Mouse (Mus musculus): ENCODE results near the gene Ryk.
A peak's percentile ranks its signal among the peaks of the same experiment; 100 is the strongest.

The Ryk gene

DNA sequence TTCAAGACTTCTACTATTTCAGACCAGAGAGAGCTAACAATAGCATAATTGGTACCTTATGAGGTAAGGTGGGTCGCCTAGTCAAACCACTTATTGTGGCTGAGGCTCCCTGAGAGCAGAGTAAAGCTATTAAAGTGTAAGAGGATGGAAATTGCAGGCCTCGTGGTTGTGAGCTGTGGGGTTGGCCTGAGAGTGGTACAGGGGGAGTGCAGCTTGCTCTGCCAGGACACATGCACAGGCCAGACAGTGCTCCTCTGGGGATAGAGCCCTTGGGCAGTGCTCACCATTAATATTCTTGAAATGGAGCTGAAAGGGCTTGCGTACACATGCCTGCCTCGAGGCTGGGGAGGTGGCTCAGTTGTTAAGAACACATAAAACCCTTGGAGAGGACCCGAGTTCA lies 23.6 kb downstream of the Ryk start:
- no peak for DNase-seq (ENCODE audit: inconsistent ontology term)

GRCm38 (mm10) chr9:102859399-102859798 lies 24.7 kb downstream of the Ryk start:
- no peak for DNase-seq (ENCODE audit: inconsistent ontology term)

DNA sequence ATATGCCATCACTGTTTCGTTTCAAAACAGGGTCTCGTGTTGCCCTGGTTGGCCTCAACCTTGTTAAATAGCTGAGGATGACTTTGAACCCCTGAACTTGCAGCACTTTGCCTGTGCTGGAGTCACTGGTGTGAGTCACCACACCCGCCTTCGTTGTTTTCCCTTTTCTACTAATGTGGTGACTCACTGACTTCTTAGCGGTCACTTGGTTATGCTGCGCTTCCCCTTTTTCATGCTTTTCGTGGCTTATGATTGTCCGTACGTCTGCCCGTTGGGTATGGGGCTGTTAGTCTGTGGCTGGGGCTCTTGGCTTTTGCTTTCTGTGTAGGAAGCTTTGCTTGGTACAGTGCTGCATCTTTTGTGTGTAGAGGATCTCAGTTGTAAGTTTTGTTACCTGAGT lies 25.2 kb downstream of the Ryk start:
- no peak for DNase-seq (ENCODE audit: inconsistent ontology term)

DNA sequence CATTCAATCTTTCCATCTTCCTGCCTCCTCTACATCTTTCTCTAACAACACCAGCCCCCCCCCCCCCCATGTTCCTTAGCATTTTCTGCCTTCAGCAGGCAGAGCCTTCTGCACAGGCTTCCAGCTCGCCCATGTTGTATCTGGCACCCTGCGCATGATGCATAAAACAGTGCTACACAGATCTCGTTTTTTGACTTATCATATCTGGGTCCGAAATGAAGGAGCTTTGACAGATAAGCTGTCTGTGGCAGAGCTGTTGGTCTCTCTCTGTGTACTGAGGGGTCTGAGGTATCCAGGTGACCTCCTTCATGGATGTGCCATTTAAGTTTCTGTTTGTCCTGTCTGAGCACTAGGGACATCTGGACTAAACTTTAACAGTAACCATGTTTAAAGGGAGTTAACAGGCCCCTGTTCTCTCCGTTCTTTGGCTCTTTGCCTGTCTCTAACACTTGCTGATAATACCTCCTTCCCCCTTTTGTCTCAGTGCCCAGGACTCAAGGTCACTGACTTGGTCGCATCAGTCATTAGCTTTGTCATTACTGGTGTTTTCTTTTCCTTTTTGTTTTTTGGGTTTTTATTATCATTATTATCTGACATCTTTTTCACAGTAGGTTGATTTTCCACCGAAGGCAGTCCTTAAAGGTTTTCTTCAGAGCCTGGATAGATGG lies 26.2 kb downstream of the Ryk start:
- DNase-seq (ENCODE audit: inconsistent ontology term), result no peak

GRCm38 (mm10) chr9:102861789-102862188 lies 27.1 kb downstream of the Ryk start:
- no peak for DNase-seq (ENCODE audit: inconsistent ontology term)

DNA sequence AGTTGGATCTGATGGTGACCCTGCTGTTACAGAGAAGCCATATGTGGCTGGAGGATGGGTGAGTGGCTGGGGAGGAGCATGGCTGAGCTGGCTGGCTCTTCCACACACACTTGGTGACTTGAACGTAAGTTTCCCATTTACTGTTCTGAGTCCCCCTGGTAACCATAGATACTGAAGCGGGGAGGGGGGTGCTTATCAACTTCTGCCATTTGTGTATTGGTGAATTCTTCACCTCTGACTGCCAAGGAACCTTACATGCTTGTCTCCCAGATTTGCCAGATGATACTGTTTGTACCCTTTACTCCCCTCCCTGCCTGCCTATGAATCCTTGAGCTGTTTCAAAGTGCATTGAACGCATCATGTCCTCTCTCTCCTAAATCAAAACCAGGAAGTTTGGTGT lies 27.5 kb downstream of the Ryk start:
- no peak for DNase-seq (ENCODE audit: inconsistent ontology term)

DNA sequence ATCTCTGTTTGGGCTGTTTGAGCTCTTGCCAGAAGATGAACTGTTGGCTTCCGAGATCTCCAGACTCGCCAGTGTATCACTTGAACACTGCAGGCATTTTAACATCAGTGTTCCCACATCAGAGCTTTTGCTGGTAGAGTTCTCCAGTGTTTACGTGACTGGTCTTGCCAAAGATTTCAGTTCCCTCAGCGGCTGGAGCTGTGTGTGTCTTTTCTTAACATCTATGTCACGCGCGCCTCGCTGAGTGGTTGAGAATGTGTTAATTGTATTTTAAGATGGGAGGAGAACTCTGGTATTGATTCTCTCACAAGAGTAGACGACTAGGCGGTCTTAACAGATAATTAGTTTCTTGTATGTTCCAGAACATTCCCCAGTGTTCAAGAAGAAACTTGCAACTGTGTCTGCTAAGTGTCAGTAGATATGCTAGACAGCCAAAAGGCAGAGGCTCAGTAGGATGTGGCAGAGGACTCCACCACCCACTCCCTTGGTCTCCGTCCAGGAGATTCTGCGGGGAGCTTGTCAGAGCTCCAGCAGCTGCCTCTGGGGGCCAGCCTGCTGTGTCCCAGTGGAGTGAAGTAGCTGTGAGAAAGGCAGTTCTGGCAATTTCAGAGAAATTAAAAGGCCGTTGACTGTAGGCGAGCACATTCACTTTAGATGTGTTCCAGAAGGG lies 29.3 kb downstream of the Ryk start:
- DNase-seq (ENCODE audit: inconsistent ontology term), result peak; percentile 91

DNA sequence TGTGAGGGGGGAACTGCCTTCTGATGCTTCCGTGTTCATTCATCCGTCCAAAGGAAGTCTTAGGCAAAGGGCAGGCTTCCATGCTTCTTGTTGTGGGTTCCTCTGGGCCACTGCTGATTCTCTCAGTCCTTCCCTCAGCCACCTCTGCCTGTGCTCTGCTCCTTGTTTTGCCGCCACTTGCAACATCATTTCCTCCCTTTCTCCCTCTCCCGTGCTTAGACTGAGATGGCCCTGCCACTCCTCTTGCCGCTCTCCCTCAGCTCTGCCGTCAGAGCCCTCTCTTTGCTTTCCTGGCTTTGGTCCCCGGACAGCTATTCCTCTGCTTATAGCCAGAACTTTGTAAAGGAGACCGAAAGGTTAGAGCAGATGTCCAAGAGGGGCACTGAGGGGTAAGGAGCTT lies 30.2 kb downstream of the Ryk start:
- DNase-seq (ENCODE audit: inconsistent ontology term), result no peak

DNA sequence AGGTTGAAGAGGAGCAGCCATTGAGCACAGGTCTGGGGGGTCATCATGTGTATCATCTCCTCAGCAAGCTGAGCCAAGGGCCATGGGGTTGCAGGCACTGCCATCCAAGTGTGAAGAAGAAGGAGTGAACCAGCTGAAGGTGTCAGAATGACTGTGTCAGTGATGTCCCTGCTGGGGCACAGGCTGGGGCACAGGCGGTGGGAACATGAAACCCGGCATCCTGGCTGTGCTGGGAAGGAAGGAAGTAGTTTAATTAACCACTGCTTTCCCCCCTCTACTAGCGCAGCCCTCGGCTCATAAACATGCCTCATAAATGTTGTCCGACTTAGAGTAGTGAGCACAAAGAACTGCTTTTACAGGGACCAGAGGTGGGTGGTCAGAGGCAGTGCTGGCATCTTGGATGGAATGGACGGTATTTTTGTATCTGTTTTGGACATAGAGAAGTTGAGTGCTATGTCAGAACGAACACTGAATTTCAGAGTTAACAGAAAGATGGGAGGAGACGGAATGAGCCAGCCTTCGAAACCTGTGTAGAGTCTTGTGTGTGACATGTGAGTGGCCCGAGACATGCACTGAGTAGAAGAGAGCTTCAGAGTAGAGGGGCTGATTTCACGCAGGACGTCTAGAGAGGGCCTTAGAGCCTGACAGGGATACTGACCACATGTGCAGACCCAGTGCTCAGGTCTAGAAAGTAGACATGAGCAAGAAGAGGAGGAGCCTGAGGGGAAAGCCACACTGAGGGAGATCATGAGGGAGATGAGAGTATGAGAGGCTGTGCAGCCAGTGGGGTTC lies 31.4 kb downstream of the Ryk start:
- DNase-seq (ENCODE audit: inconsistent ontology term), result no peak

- peak; percentile 66 for DNase-seq (ENCODE audit: inconsistent ontology term)
These were observed 32.2 kb downstream of the Ryk start for GRCm38 (mm10) chr9:102866893-102867292.

DNA sequence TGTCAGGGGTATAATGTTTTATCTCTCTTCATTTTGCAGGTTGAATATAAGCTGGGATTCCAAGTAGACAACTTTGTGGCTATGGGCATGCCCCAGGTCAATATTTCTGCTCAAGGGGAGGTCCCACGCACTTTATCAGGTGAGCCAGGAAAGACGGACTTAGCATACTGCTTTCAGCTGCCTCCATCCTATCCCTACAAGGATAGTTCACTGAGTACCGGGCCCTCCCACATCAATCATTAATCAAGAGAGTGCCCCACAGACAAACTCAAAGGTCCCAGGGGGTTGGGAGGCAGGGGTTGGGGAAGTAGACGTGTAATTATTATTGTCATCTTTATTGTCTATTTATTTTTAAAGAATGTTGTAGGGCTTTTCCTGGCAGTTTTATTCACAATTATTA lies 32.8 kb downstream of the Ryk start:
- no peak for DNase-seq (ENCODE audit: inconsistent ontology term)

DNA sequence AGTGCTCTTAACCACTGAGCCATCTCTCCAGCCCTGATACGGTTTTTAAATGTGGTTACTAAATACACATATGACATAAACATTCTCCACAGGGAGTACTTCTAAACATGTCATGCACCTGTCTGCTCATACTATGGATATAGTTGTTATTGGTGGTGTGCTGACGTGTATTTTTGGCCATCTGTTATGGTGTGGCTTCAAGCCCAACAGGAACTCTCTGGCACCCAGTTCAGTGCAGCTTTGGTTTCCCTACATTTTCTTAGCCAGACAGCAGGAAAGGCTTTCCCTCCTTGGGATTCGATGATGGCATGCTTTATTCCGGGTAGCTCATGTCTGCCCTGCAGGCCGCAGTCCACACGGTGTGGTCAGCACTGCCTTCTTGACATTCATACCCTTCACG lies 33.7 kb downstream of the Ryk start:
- no peak for DNase-seq (ENCODE audit: inconsistent ontology term)

DNA sequence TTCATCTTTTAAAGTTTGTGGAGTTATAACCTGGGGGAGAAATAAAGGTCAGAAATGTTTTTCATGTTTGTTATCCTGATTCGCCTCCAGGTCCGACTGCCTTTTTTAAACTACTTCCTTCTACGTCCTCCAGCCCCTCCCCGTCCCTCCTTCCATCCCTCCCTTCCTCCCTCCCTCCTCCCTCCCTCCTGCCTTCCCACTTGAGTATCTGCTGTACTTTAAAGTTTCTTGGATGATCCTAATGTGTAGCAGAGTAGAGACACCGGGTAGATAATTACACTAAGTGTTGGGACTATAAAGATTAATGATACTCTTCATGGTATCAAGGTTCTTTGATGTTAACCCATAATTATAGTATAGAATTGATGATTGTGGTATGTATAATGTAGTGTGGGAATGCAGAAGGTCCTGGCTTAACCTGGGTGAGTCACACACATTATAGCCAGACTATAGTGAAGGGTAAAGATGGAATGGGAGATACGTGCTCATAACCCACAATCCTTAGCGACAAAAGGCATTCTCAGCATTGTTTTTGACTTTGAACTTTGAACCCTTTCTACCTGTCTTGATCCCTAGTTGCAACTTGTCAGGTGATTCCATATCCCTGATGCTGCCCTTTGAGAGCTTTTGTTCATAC lies 41.5 kb downstream of the Ryk start:
- no peak for DNase-seq (ENCODE audit: inconsistent ontology term)

- DNase-seq (ENCODE audit: inconsistent ontology term), result no peak
These were observed 43.2 kb downstream of the Ryk start for GRCm38 (mm10) chr9:102877916-102878315.

GRCm38 (mm10) chr9:102879545-102879944 lies 44.8 kb downstream of the Ryk start:
- peak; percentile 62 for DNase-seq (ENCODE audit: inconsistent ontology term)

DNA sequence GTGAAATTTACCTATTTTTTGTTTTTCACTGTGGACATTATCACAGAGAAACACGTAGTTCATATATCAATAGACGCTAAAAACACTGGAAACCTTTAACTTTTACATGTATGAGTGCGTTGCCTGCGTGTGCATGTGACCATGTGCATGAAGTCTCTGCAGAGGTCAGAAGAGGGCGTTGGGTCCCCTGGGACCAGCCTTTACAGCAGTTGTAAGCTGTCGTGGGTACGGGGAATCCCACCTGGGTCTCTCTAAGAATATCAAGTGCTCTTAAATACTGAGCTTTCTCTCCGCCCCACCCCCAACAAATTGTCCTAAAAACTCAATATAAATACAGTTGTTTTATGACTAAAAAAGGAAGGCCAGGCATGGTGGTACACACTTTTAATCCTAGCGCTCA lies 50.0 kb downstream of the Ryk start:
- DNase-seq (ENCODE audit: inconsistent ontology term), result no peak

- DNase-seq (ENCODE audit: inconsistent ontology term), result no peak
These were observed 55.4 kb downstream of the Ryk start for GRCm38 (mm10) chr9:102890166-102890565.

DNA sequence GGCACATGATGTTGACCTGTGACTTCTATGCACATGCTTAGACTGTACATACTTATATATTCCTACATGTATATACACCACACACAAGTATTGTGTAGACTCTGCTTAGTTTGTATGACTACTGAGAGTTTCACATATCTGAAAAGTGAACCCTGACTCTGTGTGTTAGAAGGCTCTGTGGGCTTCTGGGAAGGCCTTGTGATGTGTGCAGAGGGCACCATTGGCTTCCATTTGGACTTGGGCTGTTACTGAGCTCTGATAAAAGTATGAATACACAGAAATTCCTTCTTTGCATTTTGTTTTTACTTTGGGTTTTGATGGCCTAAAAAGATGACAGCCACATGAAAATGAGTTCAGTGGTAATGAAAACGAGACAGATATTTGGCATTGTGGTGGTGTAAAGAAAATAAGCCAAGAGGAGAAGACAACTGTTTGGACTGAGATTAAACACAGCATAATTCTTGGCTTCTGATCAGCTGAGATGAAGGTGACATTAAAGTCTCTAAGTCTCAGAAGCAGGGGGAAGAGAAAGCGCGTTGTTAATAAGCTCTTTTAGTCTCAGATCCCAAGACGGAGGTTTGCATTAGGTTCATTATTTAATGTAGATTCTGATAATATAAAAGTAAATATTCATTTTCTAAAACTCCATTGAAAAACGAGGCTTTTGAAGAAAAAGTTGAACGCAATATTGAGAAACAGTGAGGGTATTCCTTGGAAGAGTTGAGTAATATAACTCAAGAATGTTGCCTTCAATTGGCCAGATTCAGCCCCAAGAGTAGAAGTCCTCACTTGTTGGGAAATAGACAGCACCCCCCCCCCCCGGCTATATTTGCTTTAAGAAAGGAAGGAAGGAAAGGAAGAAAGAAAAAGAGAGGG lies 58.0 kb downstream of the Ryk start:
- no peak for DNase-seq (ENCODE audit: inconsistent ontology term)

DNA sequence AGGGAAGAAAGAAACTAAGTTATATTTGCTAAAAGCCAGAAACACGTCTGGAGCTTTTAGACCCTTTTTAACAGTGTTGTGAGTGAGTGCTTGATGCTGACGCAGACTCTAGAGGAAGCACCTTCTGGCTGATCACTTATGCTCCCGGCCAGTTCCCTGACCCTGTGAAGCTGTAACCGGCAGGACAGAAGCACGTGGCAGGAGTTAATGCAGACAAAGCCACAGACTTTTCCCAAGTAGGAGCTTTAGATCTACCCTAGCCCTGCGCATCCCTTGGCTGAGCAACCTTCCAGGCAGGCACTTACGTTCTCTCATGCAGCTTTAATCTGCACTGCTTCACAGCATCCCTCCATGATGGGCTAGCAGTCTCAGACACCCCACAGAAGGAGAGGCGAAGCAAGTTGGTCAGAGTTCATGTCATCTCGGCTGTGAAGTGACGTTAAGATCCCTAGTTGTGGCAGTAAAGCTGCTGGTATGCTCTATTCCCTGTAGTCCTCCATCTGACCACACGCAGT lies 58.7 kb downstream of the Ryk start:
- DNase-seq (ENCODE audit: inconsistent ontology term), result no peak

DNA sequence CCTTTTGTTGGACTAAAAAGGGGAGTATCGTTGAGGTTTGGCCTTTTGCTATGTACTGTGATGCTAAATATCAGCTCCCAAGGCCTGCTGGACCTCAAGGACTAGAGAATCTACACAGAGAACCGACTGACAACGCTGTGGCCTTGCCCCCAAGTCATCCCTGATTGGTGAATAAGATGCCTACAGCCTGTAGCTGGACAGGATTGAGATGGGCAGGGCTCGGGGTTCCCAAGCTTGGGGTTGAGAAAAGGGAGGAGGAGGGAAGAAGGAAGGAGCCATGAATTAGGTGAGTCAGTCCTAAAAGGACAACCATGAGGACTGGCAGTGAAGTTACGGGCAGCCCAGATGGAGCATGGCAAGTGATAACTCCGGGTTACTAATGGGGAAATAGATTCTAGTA lies 65.2 kb downstream of the Ryk start:
- no peak for DNase-seq (ENCODE audit: inconsistent ontology term)

DNA sequence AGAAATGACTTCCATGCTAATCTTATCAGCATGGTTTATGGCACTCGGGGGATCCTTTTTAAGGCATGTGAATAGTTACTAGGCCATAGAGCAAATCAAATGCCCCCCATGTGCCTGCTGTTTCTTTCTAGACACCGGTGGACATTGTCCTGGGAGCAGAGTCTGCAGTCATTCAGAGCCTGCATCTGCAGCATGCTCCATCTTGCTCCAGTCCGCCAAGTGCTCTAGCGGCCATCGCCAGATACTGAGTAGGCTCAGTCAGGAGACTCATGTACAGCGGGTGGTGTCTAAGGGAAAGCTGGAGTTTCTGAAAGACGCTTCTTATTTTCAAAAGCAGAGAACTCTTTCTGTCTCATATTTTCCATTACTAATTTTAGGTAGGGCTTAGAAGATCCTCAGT lies 67.6 kb downstream of the Ryk start:
- no peak for DNase-seq (ENCODE audit: inconsistent ontology term)

Measured in Muller cell, postnatal 12 days (primary cell).